Mouse (Mus musculus) liver, embryonic 11.5 days (tissue): ENCODE data around the gene Abcf1. TPM values are rescaled to one million over a fixed set of nuclear protein-coding genes. Genes with fewer than 3 reads are reported as not detected.
A peak's percentile ranks its signal among the peaks of the same experiment; 100 is the strongest.

Experiments used
- ATAC-seq: fragments of 200-750 bp; cut with Nextera tagmentation; replicated peaks from 2 replicates; pipeline ENCODE4 v1.8.0; 2017; ENCODE audit warnings: moderate number of reproducible peaks, mild to moderate bottlenecking, moderate TSS enrichment, moderate library complexity; ENCODE audit not compliant: low FRiP score
- DNase-seq: peaks from one replicate; pipeline ENCODE4 v3.0.0-alpha.2; 2017; ENCODE audit warnings: low spot score
- H3K27ac ChIP-seq: fragments of 300-500 bp; sonication (generic); 2 replicates; pipeline ENCODE4 v1.5.1; 2014; ENCODE audit warnings: mild to moderate bottlenecking, low read depth, low read length, control low read depth
- H3K27me3 ChIP-seq: fragments of 300-500 bp; sonication (generic); replicated peaks from 2 replicates; pipeline ENCODE4 v1.6.1; 2014; ENCODE audit warnings: low read length, mixed read lengths; ENCODE audit not compliant: control insufficient read depth, insufficient read depth
- H3K36me3 ChIP-seq: fragments of 300-500 bp; sonication (generic); 2 replicates; pipeline ENCODE4 v1.6.1; 2014; ENCODE audit warnings: mild to moderate bottlenecking, low read length, moderate library complexity, mixed read lengths; ENCODE audit not compliant: control insufficient read depth, insufficient read depth
- H3K4me1 ChIP-seq: fragments of 300-500 bp; sonication (generic); replicated peaks from 2 replicates; pipeline ENCODE4 v1.6.1; 2014; ENCODE audit warnings: low read length, mixed read lengths; ENCODE audit not compliant: control insufficient read depth, insufficient read depth
- H3K4me2 ChIP-seq: fragments of 300-500 bp; sonication (generic); 2 replicates; pipeline ENCODE4 v1.6.1; 2014; ENCODE audit warnings: mild to moderate bottlenecking, control low read depth, moderate library complexity
- H3K4me3 ChIP-seq: fragments of 300-500 bp; sonication (generic); 2 replicates; pipeline ENCODE4 v1.5.1; 2014; ENCODE audit warnings: low read depth, low read length, control low read depth
- H3K9ac ChIP-seq: fragments of 300-500 bp; sonication (generic); 2 replicates; pipeline ENCODE4 v1.6.1; 2014; ENCODE audit warnings: low read depth, low read length, control low read depth
- H3K9me3 ChIP-seq: fragments of 300-500 bp; sonication (generic); 2 replicates; pipeline ENCODE4 v1.6.1; 2016; ENCODE audit warnings: low read length, inconsistent platforms, mixed read lengths; ENCODE audit not compliant: control insufficient read depth
- WGBS: fragments of 180-500 bp; shearing (Covaris S2); extraction: QIAGEN DNeasy Blood & Tissue Kit; methylation state at CpG from one replicate; pipeline ENCODE4 v1.1.7; 2014; 5-methylcytosine and 5-hydroxymethylcytosine counted together
- polyA plus RNA-seq: library from polyadenylated mRNA; unstranded; fragments of >200 nt; fragmentation: Nextera tagmentation; extraction: Ambion mirVana; gene quantifications from 2 replicates; pipeline ENCODE4 v1.2.1, GENCODE M21; 2014

Gene Abcf1
- polyA plus RNA-seq, 1 experiment from 2014 or later, result 134 TPM

DNA sequence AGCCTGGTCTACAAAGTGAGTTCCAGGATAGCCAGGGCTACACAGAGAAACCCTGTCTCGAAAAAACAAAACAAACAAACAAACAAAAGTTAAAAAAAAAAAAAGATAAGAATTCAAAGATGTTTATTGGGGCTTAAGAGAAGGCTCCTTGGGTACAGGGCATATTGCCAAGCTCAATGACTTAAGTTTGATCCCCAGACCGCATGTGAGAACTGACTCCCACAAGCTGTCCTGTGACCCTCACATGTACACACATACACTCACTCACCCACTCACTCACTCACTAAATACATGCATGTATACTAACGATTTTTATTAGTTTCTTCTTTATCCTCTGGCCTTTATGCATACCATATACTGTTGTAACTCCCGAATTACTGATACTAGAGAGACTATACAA lies 30.8 kb upstream of the Abcf1 start:
- peaks cover 10% of the 10 kb centered on the region for H3K9me3 ChIP-seq
- no peak overlapping the region for H3K4me2 ChIP-seq
- H3K27me3 ChIP-seq, result no peaks in the 10 kb centered on the region
- H3K36me3 ChIP-seq, result peaks cover 4% of the 10 kb centered on the region
- H3K4me3 ChIP-seq, result no peak overlapping the region
- no peak overlapping the region for H3K9ac ChIP-seq
- 84% methylated on average over 4 of the region's 4 CpGs for WGBS
- ATAC-seq (no peak), DNase-seq (no peak)
- H3K27ac ChIP-seq, result peak overlapping the region; percentile 13; the same call in 1 of the 2 replicates
- H3K4me1 ChIP-seq, result peaks cover 29% of the 10 kb centered on the region

DNA sequence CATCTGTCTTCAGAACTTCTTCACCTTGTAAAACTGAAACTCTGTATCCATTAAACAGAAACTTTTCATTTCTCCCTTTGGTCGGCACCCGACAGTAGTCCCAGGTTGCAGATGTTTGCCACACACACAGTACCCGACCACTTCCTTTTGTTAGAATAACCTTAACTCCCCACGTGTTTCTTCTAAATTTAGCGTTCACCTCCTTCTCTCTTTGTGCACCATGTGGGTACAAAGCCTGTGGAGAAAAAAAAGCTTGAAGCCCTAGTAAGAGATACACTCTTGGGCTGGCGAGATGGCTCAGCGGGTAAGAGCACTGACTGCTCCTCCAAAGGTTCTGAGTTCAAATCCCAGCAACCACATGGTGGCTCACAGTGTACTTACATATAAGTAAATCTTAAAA lies 29.8 kb upstream of the Abcf1 start:
- WGBS, result 62% methylated on average over 7 of the region's 7 CpGs
- Histone ChIP-seq H3K4me3 (no peak overlapping the region), H3K9me3 (peaks cover 10% of the 10 kb centered on the region), H3K27ac (no peak overlapping the region), H3K4me1 (peaks cover 31% of the 10 kb centered on the region), H3K4me2 (0 out of 2 replicates have a peak overlapping the region, but pooled peaks have one; percentile 4), H3K36me3 (peaks cover 4% of the 10 kb centered on the region), H3K9ac (no peak overlapping the region), H3K27me3 (no peaks in the 10 kb centered on the region)
- ATAC-seq, result no peak
- no peak for DNase-seq

DNA sequence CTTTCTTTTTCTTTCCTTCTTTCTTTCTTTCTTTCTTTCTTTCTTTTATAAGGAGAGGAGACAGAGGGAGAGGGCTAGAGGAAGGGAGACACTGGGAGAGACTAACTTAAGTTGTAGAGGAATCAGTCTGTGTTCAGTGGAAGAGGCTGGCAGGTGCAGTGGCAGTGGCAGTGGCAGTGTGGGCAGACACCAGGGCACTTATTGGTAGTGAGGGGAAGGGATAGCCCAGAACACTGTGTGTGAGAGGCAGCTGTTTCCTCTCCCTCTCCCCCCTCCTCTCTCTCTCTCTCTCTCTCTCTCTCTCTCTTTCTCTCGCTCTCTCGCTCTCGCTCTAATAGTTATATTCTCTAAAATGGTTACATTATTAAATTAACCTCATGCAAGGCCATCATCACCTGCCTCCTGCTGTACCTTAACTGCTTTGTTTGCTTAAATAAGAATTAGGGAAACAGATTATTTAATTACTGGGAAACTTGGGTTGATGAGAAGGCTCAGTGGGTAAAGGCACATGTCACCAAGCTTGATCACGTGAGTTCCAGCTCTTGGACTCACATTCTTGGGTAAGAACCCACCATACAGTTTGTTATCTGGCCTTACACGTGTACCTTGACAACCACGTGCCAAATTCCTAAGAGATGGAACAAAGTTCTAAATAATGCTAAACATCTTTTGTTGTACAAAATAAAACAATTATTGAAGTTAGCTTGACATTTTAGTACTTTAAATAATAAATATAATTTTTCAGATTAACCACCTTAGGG lies 29.2 kb upstream of the Abcf1 start:
- 73% methylated on average over 6 of the region's 6 CpGs for WGBS
- H3K4me1 ChIP-seq, result peaks cover 31% of the 10 kb centered on the region
- DNase-seq (no peak), ATAC-seq (no peak)
- H3K36me3 ChIP-seq, result peaks cover 2% of the 10 kb centered on the region; the same call in 1 of the 2 replicates
- no peak overlapping the region for H3K27ac ChIP-seq
- no peaks in the 10 kb centered on the region for H3K27me3 ChIP-seq
- peaks cover 10% of the 10 kb centered on the region for H3K9me3 ChIP-seq
- H3K4me2 ChIP-seq, result peak overlapping the region; percentile 42
- no peak overlapping the region for H3K9ac ChIP-seq
- H3K4me3 ChIP-seq, result no peak overlapping the region

DNA sequence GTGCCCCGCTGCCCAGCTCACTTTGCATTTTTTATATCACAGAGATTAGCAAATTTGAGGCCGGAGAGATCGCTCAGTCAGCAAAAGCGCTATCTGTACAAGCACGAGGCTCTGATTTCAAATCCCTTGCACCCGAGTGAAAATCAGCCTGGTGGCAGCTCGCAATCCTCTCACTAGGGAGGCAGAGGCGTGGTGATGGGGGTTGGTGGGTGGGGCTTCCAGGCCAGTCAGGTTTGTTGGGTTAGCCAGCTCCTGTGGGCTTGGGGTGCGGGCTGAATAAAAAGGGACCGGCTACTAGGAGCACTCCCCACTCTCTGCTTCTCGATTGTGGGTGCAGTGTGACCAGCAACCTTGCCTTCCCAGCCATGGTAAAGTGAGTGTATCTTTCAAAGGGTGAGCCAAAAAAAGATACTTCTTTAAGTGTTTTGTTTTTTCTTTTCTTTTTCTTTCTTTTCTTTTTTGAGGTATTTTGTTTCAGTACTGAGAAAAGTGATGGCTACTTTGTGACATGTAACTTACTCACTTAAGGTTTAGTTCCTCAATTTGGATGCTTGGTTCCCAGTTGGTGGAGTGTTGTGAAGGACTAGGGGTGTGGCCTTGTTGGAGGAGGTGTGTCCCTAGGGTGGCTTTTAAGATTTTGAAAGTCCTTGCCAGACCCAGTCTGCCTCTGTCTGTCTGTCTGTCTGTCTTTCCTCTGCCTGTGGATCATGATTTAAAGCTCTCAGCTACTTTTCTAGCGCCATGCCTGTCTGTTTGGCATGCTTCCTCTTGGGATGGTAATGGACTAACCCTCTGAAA lies 28.4 kb upstream of the Abcf1 start:
- H3K4me3 ChIP-seq, result no peak overlapping the region
- 47% methylated on average over 12 of the region's 12 CpGs for WGBS

DNA sequence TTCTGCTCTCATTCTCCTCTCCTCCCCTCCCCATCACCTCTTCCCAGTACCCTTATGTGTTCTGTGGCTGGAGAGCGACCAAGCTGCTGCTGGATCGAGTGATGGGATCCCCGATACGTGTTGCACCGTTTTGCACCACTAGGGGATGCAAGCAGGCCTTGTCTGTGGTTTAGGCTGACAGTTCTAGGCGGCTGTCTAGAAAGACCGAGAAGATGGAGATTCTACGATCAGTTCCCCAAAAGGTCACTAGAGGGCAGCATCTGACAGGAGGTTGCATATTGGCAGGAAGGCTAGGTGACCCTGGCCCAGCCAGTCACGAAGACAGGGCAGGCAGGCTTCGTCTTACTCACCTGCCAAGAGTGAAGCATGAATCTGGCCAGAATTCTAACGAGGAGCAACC lies 27.4 kb upstream of the Abcf1 start:
- H3K36me3 ChIP-seq, result 0 out of 2 replicates have a peak, but pooled peaks cover 2% of the 10 kb centered on the region
- 4% methylated on average over 11 of the region's 11 CpGs for whole genome bisulfite sequencing
- DNase-seq, result peak; percentile 88
- peaks cover 25% of the 10 kb centered on the region for H3K4me1 ChIP-seq
- H3K9me3 ChIP-seq, result peaks cover 3% of the 10 kb centered on the region
- H3K4me3 ChIP-seq, result no peak overlapping the region
- H3K27me3 ChIP-seq, result no peaks in the 10 kb centered on the region
- H3K27ac ChIP-seq, result no peak overlapping the region
- no peak overlapping the region for H3K9ac ChIP-seq
- H3K4me2 ChIP-seq, result peak overlapping the region; percentile 36
- ATAC-seq, result peak; percentile 68

More for the DNA sequence above, 28.4 kb upstream of the Abcf1 start:
- Histone ChIP-seq H3K27me3 (no peaks in the 10 kb centered on the region), H3K36me3 (peaks cover 2% of the 10 kb centered on the region; the same call in 1 of the 2 replicates), H3K4me2 (peak overlapping the region; percentile 42), H3K4me1 (peaks cover 31% of the 10 kb centered on the region), H3K9me3 (peaks cover 10% of the 10 kb centered on the region), H3K27ac (peak overlapping the region; percentile 27; the same call in 1 of the 2 replicates), H3K9ac (no peak overlapping the region)
- DNase-seq, result no peak
- ATAC-seq, result no peak

DNA sequence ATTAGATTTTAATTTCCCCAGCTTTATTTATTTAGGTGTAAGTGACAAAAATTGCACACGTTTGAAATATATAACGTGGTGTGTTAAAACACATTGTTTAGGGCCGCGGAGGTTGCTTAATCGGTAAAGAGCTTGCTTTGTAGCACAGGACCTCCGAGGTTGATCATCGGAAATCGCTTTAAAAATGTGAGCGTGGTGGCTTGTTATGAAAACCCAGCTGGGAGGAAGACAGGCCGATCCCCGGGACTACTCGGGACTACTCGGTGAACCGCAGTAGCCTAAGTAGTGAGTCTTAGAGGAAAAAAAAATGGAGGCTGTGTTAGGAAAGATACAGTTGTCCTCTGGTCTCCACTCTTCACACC lies 25.3 kb upstream of the Abcf1 start:
- no peak for DNase-seq

DNA sequence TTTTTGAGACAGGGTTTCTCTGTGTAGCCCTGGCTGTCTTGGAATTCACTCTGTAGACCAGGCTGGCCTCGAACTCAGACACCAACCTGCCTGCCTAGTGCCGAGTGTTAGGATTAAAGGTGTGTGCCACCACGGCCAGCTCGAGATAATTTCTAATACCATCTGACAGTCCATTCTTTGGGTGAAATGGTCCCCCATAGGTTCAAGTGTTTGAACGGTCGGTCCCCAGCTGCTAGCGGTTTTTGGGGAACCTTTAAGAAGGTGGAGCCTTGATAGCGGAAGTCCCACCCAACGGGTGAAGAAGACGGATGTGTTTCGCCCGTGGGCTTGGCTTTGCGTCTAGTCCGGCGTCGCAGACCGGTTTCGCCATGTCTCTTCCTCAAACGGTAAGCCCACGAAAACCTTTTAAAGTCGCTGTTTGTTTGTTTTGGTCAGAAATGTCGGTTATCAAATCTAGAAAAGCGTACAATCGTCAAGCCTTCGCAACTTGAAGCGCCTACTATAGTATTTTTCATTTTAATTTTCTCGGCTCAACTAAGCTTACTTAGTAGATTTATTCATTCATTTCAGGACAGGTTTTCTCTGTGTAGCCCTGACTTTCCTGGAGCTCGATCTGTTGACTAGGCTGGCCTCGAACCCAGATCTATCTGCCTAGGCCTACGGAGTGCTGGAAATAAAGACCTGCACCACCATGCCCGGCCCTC lies 24.8 kb upstream of the Abcf1 start:
- no peaks in the 10 kb centered on the region for H3K27me3 ChIP-seq
- H3K36me3 ChIP-seq, result no peaks in the 10 kb centered on the region; the same call in 1 of the 2 replicates
- peak overlapping the region; percentile 76 for H3K27ac ChIP-seq
- DNase-seq (peak; percentile 74), ATAC-seq (peak; percentile 77)
- H3K4me2 ChIP-seq, result peak overlapping the region; percentile 87
- no peaks in the 10 kb centered on the region for H3K9me3 ChIP-seq
- H3K9ac ChIP-seq, result peak overlapping the region; percentile 74
- 2% methylated on average over 31 of the region's 31 CpGs for WGBS
- peaks cover 24% of the 10 kb centered on the region for H3K4me1 ChIP-seq
- peak overlapping the region; percentile 69 for H3K4me3 ChIP-seq

More for the DNA sequence above, 25.3 kb upstream of the Abcf1 start:
- H3K27me3 ChIP-seq, result no peaks in the 10 kb centered on the region
- H3K9me3 ChIP-seq, result no peaks in the 10 kb centered on the region
- ATAC-seq, result no peak
- peak overlapping the region; percentile 74 for H3K9ac ChIP-seq
- H3K4me2 ChIP-seq, result peak overlapping the region; percentile 87
- peaks cover 24% of the 10 kb centered on the region for H3K4me1 ChIP-seq
- 2% methylated on average over 14 of the region's 14 CpGs for WGBS
- peak overlapping the region; percentile 76 for H3K27ac ChIP-seq
- H3K4me3 ChIP-seq, result peak overlapping the region; percentile 69
- no peaks in the 10 kb centered on the region for H3K36me3 ChIP-seq

DNA sequence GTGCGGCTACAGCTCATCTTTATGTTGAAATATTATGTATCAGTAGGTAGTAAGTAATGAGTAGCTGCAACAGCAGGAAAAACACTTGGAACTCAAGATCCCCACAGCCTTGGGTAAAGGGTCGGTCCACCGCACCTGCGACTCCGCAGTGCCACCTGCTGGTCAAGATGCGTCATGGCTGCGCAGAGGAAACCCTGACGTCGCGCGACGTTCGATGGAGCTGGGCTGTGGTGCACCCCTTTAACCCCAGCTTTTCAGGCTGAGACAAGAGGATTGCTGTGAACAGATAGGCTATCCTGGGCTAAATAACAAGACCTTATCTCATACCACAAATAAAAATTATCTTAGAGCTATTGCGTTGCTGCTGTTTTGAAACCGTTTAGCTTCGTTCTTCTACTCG lies 24.1 kb upstream of the Abcf1 start:
- DNase-seq, result peak; percentile 79
- Histone ChIP-seq H3K4me2 (peak overlapping the region; percentile 87), H3K4me1 (peaks cover 24% of the 10 kb centered on the region), H3K4me3 (peak overlapping the region; percentile 69), H3K27me3 (no peaks in the 10 kb centered on the region), H3K36me3 (no peaks in the 10 kb centered on the region; the same call in 1 of the 2 replicates), H3K9ac (no peak overlapping the region), H3K27ac (no peak overlapping the region), H3K9me3 (no peaks in the 10 kb centered on the region)
- WGBS, result 6% methylated on average over 17 of the region's 17 CpGs
- ATAC-seq, result peak; percentile 68
